In genomic region chr1:38334206-38334605, GRCm38 (mm10) we compare ENCODE assay signal across 10 mouse cellular contexts.
DNase-seq lines count a peak whose midpoint lies in the region; ATAC-seq and TF ChIP-seq lines count a peak whose summit lies in the region.
"Had no signal": no experiment of that assay in that cellular context is flagged by ENCODE, and none has a peak within 500 bp of the region (broad histone marks: within the 10 kb centered on the region; RNA-seq: fewer than 3 reads in every experiment).

No protein-coding gene starts in this region.

- no peak overlapping the region for H3K4me2 ChIP-seq in heart, embryonic 11.5 days
- no peak overlapping the region for H3K4me2 ChIP-seq in intestine, embryonic 16.5 days (ENCODE audit: low read depth, low read length)

- H3K36me3 ChIP-seq in heart, embryonic 11.5 days (ENCODE audit: control insufficient read depth, insufficient read depth, low read length), result no peaks in the 10 kb centered on the region
- H3K36me3 ChIP-seq in intestine, embryonic 16.5 days (ENCODE audit: control insufficient read depth, insufficient read depth, low read length), result no peaks in the 10 kb centered on the region

- peak; percentile 27 to 41 for DNase-seq in heart, adult 18-20 months
- peak; percentile 14 to 52 for DNase-seq in gastrocnemius, adult 8-10 months (ENCODE audit: low spot score in 2 of 2)
- DNase-seq in urinary bladder, adult 18-20 months (ENCODE audit: low spot score in 2 of 2), result no peak
- no peak for DNase-seq in kidney, postnatal 4 days
- DNase-seq: embryo, embryonic 11 days had no signal

- TF ChIP-seq POLR2A in olfactory bulb, adult 2 months (IDR thresholded peaks at IDR 0.05; ENCODE audit: insufficient read depth, low read depth, low read length), result no peak

- no peak overlapping the region for H3K9ac ChIP-seq in heart, embryonic 11.5 days (ENCODE audit: low read depth, low read length)
- H3K9ac ChIP-seq in intestine, embryonic 16.5 days (ENCODE audit: low read depth, low read length), result no peak overlapping the region

- no peaks in the 10 kb centered on the region for H3K27me3 ChIP-seq in heart, embryonic 11.5 days (ENCODE audit: control insufficient read depth, insufficient read depth, low read length)
- no peaks in the 10 kb centered on the region for H3K27me3 ChIP-seq in intestine, embryonic 16.5 days (replicated peaks; ENCODE audit: control insufficient read depth, insufficient read depth, low read length)

- ATAC-seq in heart, embryonic 11.5 days (replicated peaks; ENCODE audit: insufficient number of reproducible peaks, low FRiP score, low TSS enrichment), result no peak
- no peak for ATAC-seq in intestine, embryonic 16.5 days

- H3K4me1 ChIP-seq in heart, embryonic 11.5 days (ENCODE audit: control insufficient read depth, insufficient read depth, low read length), result 0 out of 2 replicates have a peak, but pooled peaks cover 4% of the 10 kb centered on the region
- no peaks in the 10 kb centered on the region; the same call in none of the 2 replicates for H3K4me1 ChIP-seq in brown adipose tissue, adult 24 weeks (ENCODE audit: control insufficient read depth, insufficient read depth, insufficient read length, low read length)
- H3K4me1 ChIP-seq in olfactory bulb, adult 2 months (ENCODE audit: control insufficient read depth, insufficient read depth, low read length), result peaks cover 13% of the 10 kb centered on the region
- H3K4me1 ChIP-seq in intestine, embryonic 16.5 days (ENCODE audit: control insufficient read depth, insufficient read depth, low read length), result no peaks in the 10 kb centered on the region

- no peaks in the 10 kb centered on the region for H3K9me3 ChIP-seq in heart, embryonic 11.5 days (replicated peaks; ENCODE audit: control insufficient read depth, low read length)
- no peaks in the 10 kb centered on the region for H3K9me3 ChIP-seq in intestine, embryonic 16.5 days (ENCODE audit: control insufficient read depth, low read length)

- TF ChIP-seq CTCF in olfactory bulb, adult 2 months (IDR thresholded peaks at IDR 0.05; ENCODE audit: insufficient read depth, low read depth, low read length), result no peak

- 78% methylated on average over 7 of the region's 7 CpGs for WGBS in heart, embryonic 11.5 days (ENCODE audit: insufficient replicate concordance)
- 37% methylated on average over 7 of the region's 7 CpGs for WGBS in olfactory bulb, adult 2 months
- WGBS in intestine, embryonic 16.5 days, result 77% methylated on average over 7 of the region's 7 CpGs

- no peak overlapping the region for H3K4me3 ChIP-seq in heart, embryonic 11.5 days (ENCODE audit: low read depth, low read length)
- no peak overlapping the region for H3K4me3 ChIP-seq in brown adipose tissue, adult 24 weeks (ENCODE audit: insufficient read depth, low read depth, low read length)
- H3K4me3 ChIP-seq in olfactory bulb, adult 2 months (ENCODE audit: insufficient read depth, low read depth, low read length), result no peak overlapping the region
- H3K4me3 ChIP-seq in intestine, embryonic 16.5 days (ENCODE audit: low read length), result no peak overlapping the region
- H3K4me3 ChIP-seq: myocyte had no signal

- no peak overlapping the region for H3K27ac ChIP-seq in heart, embryonic 11.5 days (ENCODE audit: low read depth, low read length)
- H3K27ac ChIP-seq in brown adipose tissue, adult 24 weeks (replicated peaks; ENCODE audit: low read depth, low read length), result peak overlapping the region; percentile 66; the same call in 1 of the 2 replicates
- H3K27ac ChIP-seq in olfactory bulb, adult 2 months (ENCODE audit: insufficient read depth, low read depth, low read length), result peak overlapping the region; percentile 78
- H3K27ac ChIP-seq in intestine, embryonic 16.5 days (ENCODE audit: low read length), result no peak overlapping the region

Comparison
In these comparisons a context has a peak if more than half of its experiments do, and no peak if none do; other contexts are left out.
1. DNase-seq: peak in heart, adult 18-20 months (2 of 2) and gastrocnemius, adult 8-10 months (2 of 2); none in urinary bladder, adult 18-20 months (0 of 2) and kidney, postnatal 4 days (0 of 2).
2. H3K27ac ChIP-seq: peak in brown adipose tissue, adult 24 weeks (single experiment) and olfactory bulb, adult 2 months (single experiment); none in heart, embryonic 11.5 days (single experiment) and intestine, embryonic 16.5 days (single experiment).